Mouse (Mus musculus) lung, postnatal 0 days (tissue): ENCODE data around the gene C130026I21Rik.
"Not testable (repeated sequence)": the region's sequence is repeated elsewhere in the genome, so short reads cannot be mapped to it uniquely, and the experiment has no call there.

Experiments used
- CTCF ChIP-seq: IDR thresholded peaks from 2 replicates; pipeline ENCODE4 v1.5.1; 2016; ENCODE audit warnings: antibody characterized with exemption, mild to moderate bottlenecking
- EP300 ChIP-seq: IDR thresholded peaks from 2 replicates; pipeline ENCODE4 v1.6.1; 2016; ENCODE audit warnings: antibody characterized with exemption, mild to moderate bottlenecking, control low read depth

DNA sequence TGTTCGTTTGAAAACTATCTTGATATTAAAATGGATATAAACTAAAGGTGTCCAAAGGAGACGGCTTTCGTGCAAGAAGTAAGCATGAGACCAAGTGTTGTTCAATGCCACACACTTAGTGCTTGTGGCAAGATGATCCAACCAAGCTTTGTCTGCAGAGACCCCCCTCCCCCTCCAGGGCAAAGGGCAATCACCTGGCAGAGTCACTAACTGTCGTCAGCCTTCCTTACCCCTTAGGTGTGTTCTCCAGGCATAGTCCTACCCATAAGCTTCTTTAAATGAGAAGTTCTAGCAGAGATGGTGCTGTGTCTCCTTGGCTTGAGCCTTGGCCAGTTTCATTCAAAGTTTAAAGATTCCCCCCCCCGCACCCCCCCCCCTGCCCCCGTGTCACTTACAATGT, 152.8 kb downstream of the C130026I21Rik start:
- not testable (repeated sequence) for TF ChIP-seq EP300, CTCF
